Mouse (Mus musculus) liver, embryonic 14.5 days (tissue): ENCODE measurements at regions not wholly inside any gene's neighbourhood (a gene's known extent, or its start where the extent isn't known, plus 50 kb on each side); places are given as distances from the start of the nearest gene placed in this dataset.

Experiments
- CTCF ChIP-seq: IDR thresholded peaks from 2 replicates; pipeline ENCODE4 v1.5.1; 2016; ENCODE audit warnings: antibody characterized with exemption, low read depth, control low read depth
- EP300 ChIP-seq: IDR thresholded peaks from 2 replicates; pipeline ENCODE4 v1.6.1; 2016; ENCODE audit warnings: antibody characterized with exemption, low read depth

- no peak for TF ChIP-seq CTCF
- TF ChIP-seq EP300, result no peak
These were observed 71.3 kb downstream of the Gm6760 start for GRCm38 (mm10) chrX:64080717-64081116.
